Mouse (Mus musculus) midbrain, embryonic 11.5 days (tissue): ENCODE measurements at regions not wholly inside any gene's neighbourhood (a gene's known extent, or its start where the extent isn't known, plus 50 kb on each side); places are given as distances from the start of the nearest gene placed in this dataset.

Source experiments
- ATAC-seq: fragments of 200-750 bp; cut with Nextera tagmentation; 2 replicates; pipeline ENCODE4 v1.8.0; 2017; ENCODE audit warnings: moderate TSS enrichment, moderate library complexity; ENCODE audit not compliant: low FRiP score
- DNase-seq: peaks from one replicate; pipeline ENCODE4 v3.0.0; 2015; ENCODE audit warnings: low spot score; ENCODE audit errors: missing footprints
- H3K27ac ChIP-seq: fragments of 300-500 bp; sonication (generic); 2 replicates; pipeline ENCODE4 v1.5.1; 2014; ENCODE audit warnings: low read depth, low read length
- H3K27me3 ChIP-seq: fragments of 300-500 bp; sonication (generic); 2 replicates; pipeline ENCODE4 v1.6.1; 2014; ENCODE audit warnings: mild to moderate bottlenecking, low read length, moderate library complexity, mixed read lengths; ENCODE audit not compliant: control insufficient read depth, insufficient read depth
- H3K36me3 ChIP-seq: fragments of 300-500 bp; sonication (generic); 2 replicates; pipeline ENCODE4 v1.6.1; 2014; ENCODE audit warnings: mild to moderate bottlenecking, low read length, moderate library complexity, mixed read lengths; ENCODE audit not compliant: control insufficient read depth, insufficient read depth
- H3K4me1 ChIP-seq: fragments of 300-500 bp; sonication (generic); 2 replicates; pipeline ENCODE4 v1.6.1; 2014; ENCODE audit warnings: low read length; ENCODE audit not compliant: control insufficient read depth, insufficient read depth
- H3K4me2 ChIP-seq: fragments of 300-500 bp; sonication (generic); 2 replicates; pipeline ENCODE4 v1.6.1; 2014; ENCODE audit warnings: mild to moderate bottlenecking, moderate library complexity
- H3K4me3 ChIP-seq: fragments of 300-500 bp; sonication (generic); 2 replicates; pipeline ENCODE4 v1.5.1; 2014; ENCODE audit warnings: low read depth, low read length
- H3K9ac ChIP-seq: fragments of 300-500 bp; sonication (generic); 2 replicates; pipeline ENCODE4 v1.6.1; 2014; ENCODE audit warnings: low read length
- H3K9me3 ChIP-seq: fragments of 300-500 bp; sonication (generic); 2 replicates; pipeline ENCODE4 v1.6.1; 2016; ENCODE audit warnings: low read length; ENCODE audit not compliant: control insufficient read depth
- WGBS: fragments of 180-500 bp; shearing (Covaris S2); extraction: QIAGEN DNeasy Blood & Tissue Kit; methylation state at CpG from one replicate; pipeline ENCODE4 v1.1.7; 2014; 5-methylcytosine and 5-hydroxymethylcytosine counted together

GRCm38 (mm10) chr13:35208319-35208718 is 181.4 kb upstream of the Eci2 start:
- Histone ChIP-seq H3K4me1 (no peaks in the 10 kb centered on the region), H3K4me3 (no peak overlapping the region), H3K9me3 (no peaks in the 10 kb centered on the region), H3K4me2 (no peak overlapping the region), H3K27me3 (no peaks in the 10 kb centered on the region), H3K9ac (no peak overlapping the region), H3K27ac (no peak overlapping the region), H3K36me3 (no peaks in the 10 kb centered on the region)
- DNase-seq (no peak), ATAC-seq (no peak)
- WGBS = 90% methylated on average over 3 of the region's 3 CpGs

GRCm38 (mm10) chr13:35209551-35209950 is 182.7 kb upstream of the Eci2 start:
- Histone ChIP-seq H3K36me3 (no peaks in the 10 kb centered on the region), H3K9ac (no peak overlapping the region), H3K4me2 (no peak overlapping the region), H3K27me3 (no peaks in the 10 kb centered on the region), H3K4me3 (no peak overlapping the region), H3K9me3 (no peaks in the 10 kb centered on the region), H3K27ac (no peak overlapping the region), H3K4me1 (no peaks in the 10 kb centered on the region)
- ATAC-seq (no peak), DNase-seq (no peak)
- WGBS = 89% methylated on average over 4 of the region's 4 CpGs

- Histone ChIP-seq H3K36me3 (no peaks in the 10 kb centered on the region), H3K4me3 (no peak overlapping the region), H3K27me3 (no peaks in the 10 kb centered on the region), H3K9me3 (no peaks in the 10 kb centered on the region), H3K27ac (no peak overlapping the region), H3K4me1 (no peaks in the 10 kb centered on the region), H3K9ac (no peak overlapping the region), H3K4me2 (no peak overlapping the region)
- whole genome bisulfite sequencing = 94% methylated on average over 9 of the region's 9 CpGs
- DNase-seq (no peak), ATAC-seq (no peak)
These were observed 184.9 kb upstream of the Eci2 start for GRCm38 (mm10) chr13:35211834-35212233.

GRCm38 (mm10) chr13:35212276-35212675 is 185.4 kb upstream of the Eci2 start:
- DNase-seq (no peak), ATAC-seq (no peak)
- 85% methylated on average over 4 of the region's 4 CpGs for WGBS

GRCm38 (mm10) chr13:35214219-35214618 is 187.3 kb upstream of the Eci2 start:
- H3K4me2 ChIP-seq = no peak overlapping the region
- DNase-seq (no peak), ATAC-seq (no peak)
- no peaks in the 10 kb centered on the region for H3K27me3 ChIP-seq
- H3K9me3 ChIP-seq = no peaks in the 10 kb centered on the region
- H3K9ac ChIP-seq = no peak overlapping the region
- H3K36me3 ChIP-seq = no peaks in the 10 kb centered on the region
- H3K27ac ChIP-seq = no peak overlapping the region
- WGBS = 85% methylated on average over 4 of the region's 4 CpGs
- H3K4me3 ChIP-seq = no peak overlapping the region
- no peaks in the 10 kb centered on the region for H3K4me1 ChIP-seq

More at GRCm38 (mm10) chr13:35212276-35212675, 185.4 kb upstream of the Eci2 start:
- Histone ChIP-seq H3K4me3 (no peak overlapping the region), H3K27me3 (no peaks in the 10 kb centered on the region), H3K9ac (no peak overlapping the region), H3K4me1 (no peaks in the 10 kb centered on the region), H3K27ac (no peak overlapping the region), H3K4me2 (no peak overlapping the region), H3K9me3 (no peaks in the 10 kb centered on the region), H3K36me3 (no peaks in the 10 kb centered on the region)

- Histone ChIP-seq H3K4me3 (no peak overlapping the region), H3K4me2 (no peak overlapping the region), H3K9ac (no peak overlapping the region), H3K9me3 (no peaks in the 10 kb centered on the region), H3K27ac (no peak overlapping the region), H3K4me1 (no peaks in the 10 kb centered on the region), H3K27me3 (no peaks in the 10 kb centered on the region), H3K36me3 (no peaks in the 10 kb centered on the region)
- no peak for ATAC-seq
- 86% methylated on average over 7 of the region's 7 CpGs for WGBS
- no peak for DNase-seq
These were observed 199.4 kb upstream of the Eci2 start for GRCm38 (mm10) chr13:35226142-35226829.

GRCm38 (mm10) chr13:35226944-35227343 is 200.0 kb upstream of the Eci2 start:
- WGBS = 77% methylated on average over 1 of the region's 1 CpGs
- H3K36me3 ChIP-seq = no peaks in the 10 kb centered on the region
- no peak overlapping the region for H3K27ac ChIP-seq
- ATAC-seq = no peak
- H3K27me3 ChIP-seq = no peaks in the 10 kb centered on the region
- H3K4me3 ChIP-seq = no peak overlapping the region
- no peaks in the 10 kb centered on the region for H3K4me1 ChIP-seq
- H3K9me3 ChIP-seq = no peaks in the 10 kb centered on the region
- H3K9ac ChIP-seq = no peak overlapping the region
- H3K4me2 ChIP-seq = no peak overlapping the region
- no peak for DNase-seq

GRCm38 (mm10) chr13:35229601-35230000 is 202.7 kb upstream of the Eci2 start:
- no peak for ATAC-seq
- H3K4me3 ChIP-seq = no peak overlapping the region
- 88% methylated on average over 2 of the region's 2 CpGs for WGBS

GRCm38 (mm10) chr13:35233636-35234035 is 206.7 kb upstream of the Eci2 start:
- DNase-seq = no peak
- H3K36me3 ChIP-seq = no peaks in the 10 kb centered on the region
- no peak overlapping the region for H3K27ac ChIP-seq
- no peaks in the 10 kb centered on the region for H3K4me1 ChIP-seq
- H3K27me3 ChIP-seq = no peaks in the 10 kb centered on the region
- WGBS = 90% methylated on average over 1 of the region's 1 CpGs
- no peak overlapping the region for H3K4me2 ChIP-seq
- no peak for ATAC-seq
- H3K9me3 ChIP-seq = no peaks in the 10 kb centered on the region
- no peak overlapping the region for H3K9ac ChIP-seq
- no peak overlapping the region for H3K4me3 ChIP-seq

More at GRCm38 (mm10) chr13:35229601-35230000, 202.7 kb upstream of the Eci2 start:
- H3K9ac ChIP-seq = no peak overlapping the region
- DNase-seq = no peak
- H3K27me3 ChIP-seq = no peaks in the 10 kb centered on the region
- no peaks in the 10 kb centered on the region for H3K9me3 ChIP-seq
- H3K27ac ChIP-seq = no peak overlapping the region
- H3K4me2 ChIP-seq = no peak overlapping the region
- H3K4me1 ChIP-seq = no peaks in the 10 kb centered on the region
- H3K36me3 ChIP-seq = no peaks in the 10 kb centered on the region
